Mouse (Mus musculus) ES-E14 (cell line): ENCODE measurements around the gene Atp6v0a1. TPM values are rescaled to one million over a fixed set of nuclear protein-coding genes. Genes with fewer than 3 reads are reported as not detected.

ENCODE experiments used
- DNase-seq: peaks from one replicate; pipeline ENCODE4 v3.0.0-alpha.2; 2013; ENCODE audit warnings: low read depth, low spot score
- H3K27ac ChIP-seq: 2 replicates; pipeline ENCODE4 v1.5.1; 2012; ENCODE audit warnings: low read depth, mild to moderate bottlenecking, low read length, moderate library complexity, mixed read lengths; ENCODE audit not compliant: poor library complexity, insufficient read depth, severe bottlenecking
- H3K36me3 ChIP-seq: 2 replicates; pipeline ENCODE4 v1.6.1; 2012; ENCODE audit warnings: mild to moderate bottlenecking, low read length, moderate library complexity, mixed read lengths; ENCODE audit not compliant: control insufficient read depth, poor library complexity, insufficient read depth, severe bottlenecking
- H3K4me1 ChIP-seq, 2 experiments: fragments of 150-350 bp in 1 of 2; sonication (generic) in 1 of 2; 2 replicates each; pipeline ENCODE4 v1.6.1; 2012; ENCODE audit warnings: low read length in 2 of 2, mild to moderate bottlenecking in 1 of 2, mixed read lengths in 1 of 2; ENCODE audit not compliant: control insufficient read depth in 2 of 2, insufficient read depth in 2 of 2, poor library complexity in 1 of 2
- H3K4me3 ChIP-seq, 2 experiments: fragments of 150-350 bp in 1 of 2; sonication (generic) in 1 of 2; 2 replicates each; pipeline ENCODE4 v1.5.1; 2012; ENCODE audit warnings: low read length in 2 of 2, low read depth in 1 of 2, mild to moderate bottlenecking in 1 of 2, mixed read lengths in 1 of 2; ENCODE audit not compliant: insufficient read depth in 1 of 2, poor library complexity in 1 of 2, severe bottlenecking in 1 of 2
- H3K9ac ChIP-seq: 2 replicates; pipeline ENCODE4 v1.6.1; 2012; ENCODE audit warnings: low read depth, mild to moderate bottlenecking, low read length, mixed read lengths; ENCODE audit not compliant: poor library complexity, insufficient read depth, severe bottlenecking
- H3K9me3 ChIP-seq: fragments of 150-350 bp; sonication (generic); 2 replicates; pipeline ENCODE4 v1.6.1; 2012; ENCODE audit warnings: low read depth, mild to moderate bottlenecking, low read length; ENCODE audit not compliant: control insufficient read depth, insufficient read depth
- CHD2 ChIP-seq: IDR thresholded peaks from 2 replicates; pipeline ENCODE4 v1.6.1; 2014; ENCODE audit warnings: mild to moderate bottlenecking, low read depth, low read length, inconsistent platforms
- HCFC1 ChIP-seq: IDR thresholded peaks from 2 replicates; pipeline ENCODE4 v1.6.1; 2012; ENCODE audit warnings: low read length, inconsistent platforms, borderline replicate concordance; ENCODE audit not compliant: insufficient read depth
- MAFK ChIP-seq: IDR thresholded peaks from 2 replicates; pipeline ENCODE4 v1.6.1; 2014; ENCODE audit warnings: mild to moderate bottlenecking, low read depth, low read length, inconsistent platforms; ENCODE audit not compliant: insufficient read depth
- ZC3H11A ChIP-seq: IDR thresholded peaks from 2 replicates; pipeline ENCODE4 v1.6.1; 2012; ENCODE audit warnings: low read depth, mild to moderate bottlenecking, inconsistent platforms, low read length, borderline replicate concordance
- ZNF384 ChIP-seq: IDR thresholded peaks from 2 replicates; pipeline ENCODE4 v1.6.1; 2012; ENCODE audit warnings: low read depth, low read length, inconsistent platforms
- in situ Hi-C, 2 experiments: fragments of 600-800 bp; cut with MboI; formaldehyde crosslinking; loops; one replicate each; pipeline ENCODE4 v1.15.1; 2025; ENCODE audit warnings: low sequenced_read_pairs in 2 of 2, inconsistent platforms in 1 of 2; ENCODE audit not compliant: unreplicated experiment in 2 of 2
- total RNA-seq: library from RNA; depleted of rRNA; stranded (reverse); fragments of 300-350 nt; gene quantifications from 2 replicates; pipeline ENCODE4 v1.2.3, GENCODE M21; 2012

The Atp6v0a1 gene
- total RNA-seq, 1 experiment: 38.1 TPM

GRCm38 (mm10) chr11:101084811-101085210 is 75.6 kb downstream of the Atp6v0a1 start:
- in situ Hi-C loops: no loop called here
- no peak for TF ChIP-seq ZC3H11A
- no peak for TF ChIP-seq ZNF384
- TF ChIP-seq CHD2: no peak
- no peak for TF ChIP-seq HCFC1
- no peak for TF ChIP-seq MAFK
- Histone ChIP-seq H3K9me3 (no peaks in the 10 kb centered on the region), H3K9ac (no peak overlapping the region), H3K36me3 (peaks cover 19% of the 10 kb centered on the region), H3K27ac (no peak overlapping the region), H3K4me1 (peaks cover 3 to 8% of the 10 kb centered on the region in 2 experiments; a peak in 2 of 4 replicates), H3K4me3 (no peak overlapping the region)
- DNase-seq: no peak

GRCm38 (mm10) chr11:101085617-101086322 is 76.5 kb downstream of the Atp6v0a1 start:
- Histone ChIP-seq H3K4me1 (peaks cover 3 to 8% of the 10 kb centered on the region in 2 experiments; a peak in 2 of 4 replicates), H3K9me3 (no peaks in the 10 kb centered on the region), H3K36me3 (peaks cover 20% of the 10 kb centered on the region), H3K4me3 (no peak overlapping the region), H3K9ac (no peak overlapping the region), H3K27ac (no peak overlapping the region)
- no peak for DNase-seq
- TF ChIP-seq ZC3H11A (no peak), HCFC1 (no peak), MAFK (no peak), CHD2 (no peak), ZNF384 (no peak)
- in situ Hi-C loops: no loop called here

- Histone ChIP-seq H3K36me3 (peaks cover 23% of the 10 kb centered on the region), H3K4me3 (peak overlapping the region in 1 of 2 experiments; percentile 76; a peak in 2 of 4 replicates), H3K9ac (no peak overlapping the region), H3K9me3 (no peaks in the 10 kb centered on the region), H3K27ac (no peak overlapping the region), H3K4me1 (peaks cover 3 to 8% of the 10 kb centered on the region in 2 experiments; a peak in 2 of 4 replicates)
- DNase-seq: no peak
- TF ChIP-seq CHD2 (no peak), ZC3H11A (no peak), ZNF384 (no peak), HCFC1 (no peak), MAFK (no peak)
- in situ Hi-C loops: no loop called here
Observed at GRCm38 (mm10) chr11:101086323-101086674, 77.0 kb downstream of the Atp6v0a1 start.

DNA sequence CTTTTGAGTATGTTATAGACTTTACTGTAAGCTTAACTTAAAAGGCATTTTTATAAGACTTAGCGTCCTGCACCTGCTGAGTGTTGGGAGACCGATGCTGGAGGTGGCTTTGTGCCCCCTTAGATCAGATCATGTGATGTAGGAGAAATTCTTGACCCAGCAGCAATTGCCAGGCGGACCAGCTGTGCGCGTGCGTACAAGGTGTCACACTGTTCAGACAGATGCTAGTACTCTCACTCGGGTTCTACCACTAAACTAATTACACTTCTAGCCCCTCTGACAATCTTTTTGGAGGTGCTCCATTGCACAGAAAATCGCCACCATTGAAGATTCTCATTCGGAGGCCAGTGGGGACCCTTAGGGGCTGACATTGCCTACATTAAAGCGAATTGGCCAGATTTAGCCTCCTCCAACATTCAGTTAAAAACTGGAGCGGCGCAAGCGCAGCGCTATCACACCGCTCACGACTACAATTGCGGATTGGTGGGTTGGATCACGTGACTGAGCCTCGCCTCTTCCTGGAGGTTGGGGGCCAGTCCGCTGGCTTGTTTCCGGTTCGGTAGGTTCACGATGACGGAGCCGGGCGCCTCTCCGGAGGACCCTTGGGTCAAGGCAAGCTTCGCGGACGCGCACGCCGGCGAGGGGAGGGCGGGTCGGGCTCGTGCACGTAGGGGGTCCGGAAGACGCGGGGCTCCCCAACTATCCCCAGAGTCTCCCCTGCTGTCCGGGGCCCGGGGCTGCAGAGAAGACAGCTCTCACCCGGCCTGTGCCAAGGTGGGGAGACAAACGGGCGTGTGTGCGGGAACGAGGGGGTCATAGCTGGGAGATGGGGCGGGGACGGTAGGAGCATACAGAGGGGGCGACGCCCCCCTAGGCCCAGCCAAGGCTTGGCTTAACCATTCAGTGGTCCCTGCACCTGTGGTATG is 77.8 kb downstream of the Atp6v0a1 start, which contains the start of gene Mlx:
Mlx (plus strand) TSS at position 522 of the 926 bp plus-strand sequence.
- TF ChIP-seq HCFC1 (no peak), ZC3H11A (no peak), ZNF384 (no peak), MAFK (no peak), CHD2 (no peak)
- peaks cover 28% of the 10 kb centered on the region for H3K36me3 ChIP-seq

More for the DNA sequence above, 77.8 kb downstream of the Atp6v0a1 start, which contains the start of gene Mlx:
- no peak within 1 kb of the TSS for H3K27ac ChIP-seq
- H3K9ac ChIP-seq: peak within 1 kb of the TSS; percentile 80
- peaks cover 3 to 8% of the 10 kb centered on the region in 2 experiments; a peak in 2 of 4 replicates for H3K4me1 ChIP-seq
- in situ Hi-C loops: no loop called here
- peak; percentile 85 for DNase-seq
- peak within 1 kb of the TSS; percentile 76 to 83 for H3K4me3 ChIP-seq
- H3K9me3 ChIP-seq: no peaks in the 10 kb centered on the region
